Mouse (Mus musculus) C2C12 (cell line): Measurements from ENCODE around the gene Coro1c.

Experiments
- CEBPB ChIP-seq: IDR thresholded peaks from one replicate; pipeline ENCODE4 v1.6.1; 2011; ENCODE audit warnings: low read depth, mild to moderate bottlenecking, control low read depth, moderate library complexity
- CTCF ChIP-seq: IDR thresholded peaks from one replicate; pipeline ENCODE4 v1.5.1; 2011; ENCODE audit not compliant: control insufficient read depth, insufficient read depth, insufficient read length
- MAX ChIP-seq: IDR thresholded peaks from one replicate; pipeline ENCODE4 v1.6.1; 2011; ENCODE audit warnings: mild to moderate bottlenecking, control low read depth
- MYOD1 ChIP-seq: IDR thresholded peaks from one replicate; pipeline ENCODE4 v1.6.1; 2011; ENCODE audit warnings: low read depth; ENCODE audit not compliant: control insufficient read depth, insufficient read length
- MYOG ChIP-seq: IDR thresholded peaks from one replicate; pipeline ENCODE4 v1.6.1; 2011; ENCODE audit not compliant: control insufficient read depth, insufficient read length; ENCODE audit errors: extremely low read depth
- USF1 ChIP-seq: IDR thresholded peaks from one replicate; pipeline ENCODE4 v1.6.1; 2011; ENCODE audit warnings: low read depth, mild to moderate bottlenecking, control low read depth, moderate library complexity

GRCm38 (mm10) chr5:113862418-113862817 is 46.1 kb downstream of the Coro1c start:
- no peak for TF ChIP-seq CTCF
- TF ChIP-seq MYOD1 = no peak
- TF ChIP-seq MAX = no peak
- no peak for TF ChIP-seq MYOG
- TF ChIP-seq CEBPB = no peak
- TF ChIP-seq USF1 = no peak
